Mouse (Mus musculus): ENCODE measurements around the gene Ciao2a. TPM values are rescaled to one million over a fixed set of nuclear protein-coding genes. Genes with fewer than 3 reads are reported as not detected.

The Ciao2a gene
- polyA plus RNA-seq, 1 experiment, result 29.0 TPM

DNA sequence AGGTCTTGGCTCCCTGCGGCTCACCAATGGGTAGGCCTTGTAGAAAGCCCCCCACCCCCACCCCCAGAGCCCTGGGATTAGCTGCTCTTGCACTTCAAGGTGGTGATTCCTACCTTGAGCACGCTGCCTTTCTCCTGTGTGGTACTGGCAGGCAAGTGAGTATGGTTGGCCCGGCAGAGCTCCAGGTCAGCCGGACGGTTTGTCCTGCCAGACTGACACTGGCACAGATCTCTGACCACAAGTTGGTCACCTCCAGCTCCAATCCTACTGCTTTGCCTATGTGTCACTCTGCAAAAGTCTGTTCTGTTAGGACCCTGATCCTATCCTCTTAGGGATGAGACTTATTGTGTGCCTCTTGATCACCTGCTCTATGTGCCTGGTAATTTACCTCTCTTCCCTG lies 58.2 kb downstream of the Ciao2a start:
- Histone ChIP-seq H3K4me1 (ENCODE audit: control insufficient read depth, insufficient read depth, low read length) (no peaks in the 10 kb centered on the region), H3K27ac (ENCODE audit: insufficient read depth, low read length) (no peak overlapping the region), H3K4me3 (ENCODE audit: insufficient read depth, low read length) (no peak overlapping the region)
- no peak for TF ChIP-seq CTCF (IDR thresholded peaks at IDR 0.05; ENCODE audit: extremely low read depth, insufficient read depth, low read length)
- no peak for TF ChIP-seq POLR2A (IDR thresholded peaks at IDR 0.05; ENCODE audit: extremely low read depth, insufficient read depth, low read length)

DNA sequence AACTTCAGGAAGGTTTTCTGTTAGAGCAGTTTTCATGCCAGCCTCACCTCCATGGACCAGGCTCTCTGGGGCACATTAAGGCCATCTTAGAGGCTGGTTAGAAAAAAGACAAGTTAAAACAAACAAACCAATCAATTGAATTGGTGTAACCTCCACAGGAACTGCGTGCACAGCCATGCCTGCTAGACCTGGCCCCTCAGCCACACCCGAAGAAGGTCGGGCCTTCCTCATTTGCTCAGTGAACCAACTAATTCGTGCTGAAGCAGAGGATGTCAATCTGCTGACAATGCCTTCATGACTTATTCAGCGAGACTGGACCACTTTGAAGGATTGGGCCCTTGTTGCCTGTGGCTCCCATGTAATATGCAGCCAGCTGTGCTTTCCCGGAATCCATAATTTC lies 60.0 kb downstream of the Ciao2a start:
- Histone ChIP-seq H3K4me3 (ENCODE audit: insufficient read depth, low read length) (no peak overlapping the region), H3K27ac (ENCODE audit: insufficient read depth, low read length) (no peak overlapping the region), H3K4me1 (ENCODE audit: control insufficient read depth, insufficient read depth, low read length) (no peaks in the 10 kb centered on the region)
- TF ChIP-seq POLR2A (IDR thresholded peaks at IDR 0.05; ENCODE audit: extremely low read depth, insufficient read depth, low read length), result no peak
- TF ChIP-seq CTCF (IDR thresholded peaks at IDR 0.05; ENCODE audit: extremely low read depth, insufficient read depth, low read length), result no peak

Other genes with a start within 250 kb of the Ciao2a start
- 0.59 and 1.1 TPM in 2 replicates for gene Pclaf, start 236.4 kb upstream of the Ciao2a start, polyA plus RNA-seq (2012; rRNA removed)
- 18.5 and 19.6 TPM in 2 replicates for gene Trip4, start 217.8 kb upstream of the Ciao2a start, polyA plus RNA-seq (2012; rRNA removed)
- 20.6 and 22.4 TPM in 2 replicates for gene Csnk1g1, start 217.7 kb upstream of the Ciao2a start, polyA plus RNA-seq (2012; rRNA removed)
- 240 and 243 TPM in 2 replicates for gene Ppib, start 66.4 kb upstream of the Ciao2a start, polyA plus RNA-seq (2012; rRNA removed)
- 7.2 and 7.3 TPM in 2 replicates for gene Snx22, start 56.9 kb upstream of the Ciao2a start, polyA plus RNA-seq (2012; rRNA removed)
- gene Snx1, start within 50 bp of the Ciao2a start, polyA plus RNA-seq (2012; rRNA removed), result 90.1 and 93.9 TPM in 2 replicates
- gene Dapk2, start 31.6 kb downstream of the Ciao2a start, polyA plus RNA-seq (2012; rRNA removed), result 4.2 and 6.8 TPM in 2 replicates
- gene Herc1, start 223.8 kb downstream of the Ciao2a start, polyA plus RNA-seq (2012; rRNA removed), result 64.5 and 68.5 TPM in 2 replicates

Data from cortical plate, adult 2 months (tissue).